8 mouse cellular contexts compared by ENCODE assay signal in genomic region chr4:10873549-10873919, GRCm38 (mm10). TPM values are rescaled to one million over a fixed set of nuclear protein-coding genes. Genes with fewer than 3 reads are reported as not detected.
DNase-seq lines count a peak whose midpoint lies in the region; ATAC-seq and TF ChIP-seq lines count a peak whose summit lies in the region.

No protein-coding gene starts in this region.

- no peaks in the 10 kb centered on the region for H3K9me3 ChIP-seq in heart, postnatal 0 days (replicated peaks; ENCODE audit: control insufficient read depth, low read length)
- H3K9me3 ChIP-seq in G1E (replicated peaks) = no peaks in the 10 kb centered on the region
- no peaks in the 10 kb centered on the region for H3K9me3 ChIP-seq in forebrain, embryonic 11.5 days (ENCODE audit: control insufficient read depth, low read length)
- H3K9me3 ChIP-seq in limb, embryonic 13.5 days = no peaks in the 10 kb centered on the region
- H3K9me3 ChIP-seq in neural tube, embryonic 15.5 days (replicated peaks) = no peaks in the 10 kb centered on the region

- peak overlapping the region; percentile 92 for H3K9ac ChIP-seq in heart, postnatal 0 days (replicated peaks; ENCODE audit: low read depth, low read length)
- H3K9ac ChIP-seq in forebrain, embryonic 11.5 days (ENCODE audit: low read length) = peak overlapping the region; percentile 87
- peak overlapping the region; percentile 86 for H3K9ac ChIP-seq in limb, embryonic 13.5 days
- peak overlapping the region; percentile 32 for H3K9ac ChIP-seq in neural tube, embryonic 15.5 days (replicated peaks)

- WGBS in heart, postnatal 0 days = 2% methylated on average over 6 of the region's 8 CpGs
- 3% methylated on average over 8 of the region's 8 CpGs for WGBS in forebrain, embryonic 11.5 days
- 3% methylated on average over 5 of the region's 8 CpGs for WGBS in limb, embryonic 13.5 days
- WGBS in neural tube, embryonic 15.5 days = 2% methylated on average over 7 of the region's 8 CpGs

- H3K4me2 ChIP-seq in heart, postnatal 0 days (ENCODE audit: low read depth, low read length) = peak overlapping the region; percentile 71
- peak overlapping the region; percentile 66 for H3K4me2 ChIP-seq in forebrain, embryonic 11.5 days (ENCODE audit: low read depth, low read length, severe bottlenecking)
- H3K4me2 ChIP-seq in limb, embryonic 13.5 days (replicated peaks) = peak overlapping the region; percentile 79
- H3K4me2 ChIP-seq in neural tube, embryonic 15.5 days = peak overlapping the region; percentile 74

- peak overlapping the region; percentile 99 for H3K27ac ChIP-seq in heart, postnatal 0 days (ENCODE audit: low read depth)
- peak overlapping the region; percentile 98; the same call in 1 of the 2 replicates for H3K27ac ChIP-seq in forebrain, embryonic 11.5 days (ENCODE audit: low read depth, low read length)
- H3K27ac ChIP-seq in limb, embryonic 13.5 days = peak overlapping the region; percentile 99
- H3K27ac ChIP-seq in neural tube, embryonic 15.5 days (replicated peaks) = peak overlapping the region; percentile 100

- peaks cover 8% of the 10 kb centered on the region for H3K4me1 ChIP-seq in heart, postnatal 0 days (ENCODE audit: control insufficient read depth, insufficient read depth)
- H3K4me1 ChIP-seq in G1E (ENCODE audit: insufficient read depth, low read depth, low read length) = peaks cover 11% of the 10 kb centered on the region
- H3K4me1 ChIP-seq in forebrain, embryonic 11.5 days (replicated peaks; ENCODE audit: control insufficient read depth, insufficient read depth, low read length) = peaks cover 3% of the 10 kb centered on the region; the same call in 1 of the 2 replicates
- H3K4me1 ChIP-seq in limb, embryonic 13.5 days = peaks cover 12% of the 10 kb centered on the region
- peaks cover 11% of the 10 kb centered on the region for H3K4me1 ChIP-seq in neural tube, embryonic 15.5 days

- peak; percentile 22 for ATAC-seq in heart, postnatal 0 days (ENCODE audit: insufficient read depth, low read depth)
- no peak for ATAC-seq in G1E (ENCODE audit: extremely low read depth, insufficient number of reproducible peaks, low FRiP score, poor library complexity, severe bottlenecking)
- peak; percentile 53 for ATAC-seq in forebrain, embryonic 11.5 days (replicated peaks; ENCODE audit: low FRiP score)
- peak; percentile 45 for ATAC-seq in limb, embryonic 13.5 days (ENCODE audit: low FRiP score, low read depth)
- peak; percentile 53 for ATAC-seq in neural tube, embryonic 15.5 days (ENCODE audit: low FRiP score)

- no peaks in the 10 kb centered on the region for H3K36me3 ChIP-seq in heart, postnatal 0 days (replicated peaks; ENCODE audit: control insufficient read depth, insufficient read depth, low read length)
- peaks cover 4% of the 10 kb centered on the region for H3K36me3 ChIP-seq in G1E (replicated peaks)
- H3K36me3 ChIP-seq in forebrain, embryonic 11.5 days (ENCODE audit: control insufficient read depth, insufficient read depth, low read length) = no peaks in the 10 kb centered on the region
- H3K36me3 ChIP-seq in limb, embryonic 13.5 days = no peaks in the 10 kb centered on the region
- no peaks in the 10 kb centered on the region for H3K36me3 ChIP-seq in neural tube, embryonic 15.5 days

- H3K27me3 ChIP-seq in heart, postnatal 0 days (ENCODE audit: control insufficient read depth, insufficient read depth, low read length) = no peaks in the 10 kb centered on the region
- H3K27me3 ChIP-seq in G1E (ENCODE audit: insufficient read depth, low read length) = no peaks in the 10 kb centered on the region
- no peaks in the 10 kb centered on the region for H3K27me3 ChIP-seq in forebrain, embryonic 11.5 days (ENCODE audit: control insufficient read depth, insufficient read depth, low read length)
- no peaks in the 10 kb centered on the region for H3K27me3 ChIP-seq in limb, embryonic 13.5 days
- H3K27me3 ChIP-seq in neural tube, embryonic 15.5 days (replicated peaks) = no peaks in the 10 kb centered on the region

- DNase-seq in heart, postnatal 0 days (ENCODE audit: low spot score) = no peak
- no peak for DNase-seq in heart, postnatal 10 days
- no peak for DNase-seq in G1E (ENCODE audit: low spot score)
- DNase-seq in forebrain, embryonic 11.5 days (ENCODE audit: low spot score) = no peak
- no peak for DNase-seq in urinary bladder, postnatal 14 days (ENCODE audit: low spot score)
- DNase-seq in ovary, adult 18-20 months (ENCODE audit: low spot score) = no peak

- intact Hi-C loops in heart, postnatal 10 days (cut with DNase I) = no loop called here

- TF ChIP-seq CTCF in heart, postnatal 0 days (IDR thresholded peaks at IDR 0.05; ENCODE audit: low read depth) = no peak
- no peak for TF ChIP-seq CTCF in G1E (IDR thresholded peaks at IDR 0.05; ENCODE audit: low read depth, low read length)

- H3K4me3 ChIP-seq in heart, postnatal 0 days (ENCODE audit: low read depth, low read length) = peak overlapping the region; percentile 94
- H3K4me3 ChIP-seq in G1E (ENCODE audit: low read depth, low read length) = peak overlapping the region; percentile 82
- peak overlapping the region; percentile 63 for H3K4me3 ChIP-seq in forebrain, embryonic 11.5 days (ENCODE audit: low read depth, low read length)
- H3K4me3 ChIP-seq in limb, embryonic 13.5 days = peak overlapping the region; percentile 78
- H3K4me3 ChIP-seq in neural tube, embryonic 15.5 days (replicated peaks) = peak overlapping the region; percentile 94

- TF ChIP-seq EP300 in heart, postnatal 0 days (IDR thresholded peaks at IDR 0.05; ENCODE audit: low read depth) = no peak

RNA-seq across cellular contexts. Expression of gene 2610301B20Rik, which starts 0.8 kb away (rescaled TPM):
- total RNA-seq in heart, postnatal 0 days (2014; rRNA removed; ENCODE audit: low replicate concordance) = 13.3 and 14.0 TPM in 2 replicates
- 16.9 and 17.4 TPM in 2 replicates for polyA plus RNA-seq in heart, postnatal 0 days (2015; fragmentation: Nextera tagmentation; extraction: Ambion mirVana)
- 1 to 10 TPM; 8.8 to 9.9 TPM for total RNA-seq in heart, postnatal 10 days (2021)
- total RNA-seq in G1E (2014; fragmentation: Nextera tagmentation) (39.5 and 42.7 TPM in 2 replicates), G1E (2017) (17.3 and 17.5 TPM in 2 replicates)
- 14.4 and 19.6 TPM in 2 replicates for polyA plus RNA-seq in G1E (2012)
- polyA plus RNA-seq in forebrain, embryonic 11.5 days (2014; fragmentation: Nextera tagmentation; extraction: Ambion mirVana) = 47.9 and 48.2 TPM in 2 replicates
- 34.0 and 35.5 TPM in 2 replicates for polyA plus RNA-seq in limb, embryonic 13.5 days (2015; fragmentation: Nextera tagmentation; extraction: Ambion mirVana)
- 36.3 and 38.9 TPM in 2 replicates for polyA plus RNA-seq in neural tube, embryonic 15.5 days (2015; fragmentation: Nextera tagmentation; extraction: Ambion mirVana)

Comparison
In these comparisons a context has a peak if more than half of its experiments do, and no peak if none do; other contexts are left out.
1. H3K9ac ChIP-seq: peak in every context shown above with its lines; median percentile 92 in heart, postnatal 0 days; 87 in forebrain, embryonic 11.5 days; 86 in limb, embryonic 13.5 days; 32 in neural tube, embryonic 15.5 days.